Mouse (Mus musculus): Measurements from ENCODE around the gene Gm1113.

Gm1113 gene

GRCm38 (mm10) chr9:35518169-35518568 lies at the start of gene Gm1113:
TSS of gene Gm1113 (minus strand) at chr9:35518269.
- no peak for DNase-seq (ENCODE audit: low read depth, low spot score)

- no peak for DNase-seq (ENCODE audit: low read depth, low spot score)
Measured at GRCm38 (mm10) chr9:35564536-35565240, 46.6 kb upstream of the Gm1113 start.

GRCm38 (mm10) chr9:35561583-35561982 lies 43.5 kb upstream of the Gm1113 start:
- DNase-seq (ENCODE audit: low read depth, low spot score) = no peak

GRCm38 (mm10) chr9:35561076-35561475 lies 43.0 kb upstream of the Gm1113 start:
- DNase-seq (ENCODE audit: low read depth, low spot score) = no peak

DNA sequence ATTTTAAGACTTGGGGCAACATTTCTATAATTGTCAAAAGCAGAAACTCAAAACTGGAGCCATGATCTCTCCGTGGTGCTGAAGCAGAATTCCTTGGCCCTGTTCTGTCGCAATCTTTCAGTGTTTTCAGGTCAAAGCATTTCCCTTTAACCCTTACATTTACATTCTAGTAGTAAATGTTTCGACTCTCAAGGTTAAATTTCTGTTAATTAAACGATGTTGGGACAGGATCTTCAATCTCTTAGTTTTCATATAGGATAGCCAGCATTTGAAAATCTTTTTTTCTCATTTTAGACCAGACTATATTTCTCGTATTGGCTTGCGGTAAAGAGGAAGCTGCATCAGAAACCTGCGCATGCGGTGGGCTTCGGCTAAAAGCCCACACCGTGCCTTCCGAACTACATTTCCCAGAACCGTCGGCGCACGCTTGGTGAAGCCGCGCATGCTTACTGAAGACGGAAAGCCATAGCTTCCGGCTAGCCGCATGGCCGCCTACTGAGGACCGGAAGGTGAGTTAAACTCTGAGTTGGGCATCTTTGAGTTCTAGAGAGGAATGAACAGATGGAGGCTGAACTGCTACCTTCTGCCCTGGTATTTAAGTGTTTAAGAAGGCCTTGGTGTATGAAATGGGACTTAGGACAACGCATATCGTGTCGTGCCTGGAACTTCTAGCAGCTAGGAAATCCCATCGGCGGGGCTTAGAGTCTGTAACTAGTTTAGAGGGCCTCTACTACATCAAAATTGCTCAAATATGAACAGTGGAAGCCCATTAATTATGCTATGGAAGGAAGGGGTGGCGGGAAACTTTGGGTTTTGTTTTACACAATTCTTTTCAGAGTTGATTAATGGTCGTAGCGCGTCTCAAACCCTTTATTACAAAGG lies 41.2 kb upstream of the Gm1113 start:
- peak; percentile 93 for DNase-seq (ENCODE audit: low read depth, low spot score)

DNA sequence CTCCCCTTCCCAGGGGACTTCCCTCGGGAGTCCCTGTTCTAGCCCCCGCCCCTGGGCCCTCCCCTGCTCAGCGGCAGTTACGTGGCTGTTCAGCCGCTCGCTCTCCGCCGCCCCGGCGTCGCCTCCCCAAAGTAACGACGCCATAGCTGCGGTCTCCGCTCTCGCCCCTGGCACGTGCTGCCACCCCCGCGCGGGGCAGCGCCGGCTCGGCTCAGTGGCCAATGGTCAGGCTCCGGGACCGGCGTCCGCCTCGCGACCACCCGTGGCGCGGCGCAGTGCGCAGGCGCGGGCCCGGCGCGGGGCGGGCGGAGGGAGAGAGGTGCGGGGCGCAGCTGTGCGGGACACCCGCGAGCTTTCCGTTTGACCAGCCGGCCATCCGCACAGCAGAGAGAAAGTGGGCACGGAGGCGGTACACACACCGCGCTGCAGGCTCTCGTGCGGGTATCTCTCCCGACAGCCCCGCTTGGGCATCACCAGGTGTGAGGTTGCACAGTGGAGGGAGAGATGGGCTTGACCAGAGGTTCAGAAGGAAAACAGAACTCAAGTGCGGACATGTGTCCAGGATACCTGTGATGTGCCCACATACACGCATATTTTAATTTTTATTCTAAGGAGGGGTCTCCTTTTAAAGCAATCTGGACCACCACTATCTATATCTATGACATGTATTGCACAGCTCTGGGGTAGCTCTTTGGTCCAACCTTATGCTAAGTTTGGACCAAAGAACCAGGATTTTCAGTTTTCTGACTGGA lies 40.4 kb upstream of the Gm1113 start, which contains the start of the genes Ddx25 and Pus3:
Gene Ddx25 (minus strand): TSS at position 272 of the 752 bp plus-strand sequence.
Gene Pus3 (plus strand): TSS at position 339 of the 752 bp plus-strand sequence.
- DNase-seq (ENCODE audit: low read depth, low spot score) = peak; percentile 48

DNA sequence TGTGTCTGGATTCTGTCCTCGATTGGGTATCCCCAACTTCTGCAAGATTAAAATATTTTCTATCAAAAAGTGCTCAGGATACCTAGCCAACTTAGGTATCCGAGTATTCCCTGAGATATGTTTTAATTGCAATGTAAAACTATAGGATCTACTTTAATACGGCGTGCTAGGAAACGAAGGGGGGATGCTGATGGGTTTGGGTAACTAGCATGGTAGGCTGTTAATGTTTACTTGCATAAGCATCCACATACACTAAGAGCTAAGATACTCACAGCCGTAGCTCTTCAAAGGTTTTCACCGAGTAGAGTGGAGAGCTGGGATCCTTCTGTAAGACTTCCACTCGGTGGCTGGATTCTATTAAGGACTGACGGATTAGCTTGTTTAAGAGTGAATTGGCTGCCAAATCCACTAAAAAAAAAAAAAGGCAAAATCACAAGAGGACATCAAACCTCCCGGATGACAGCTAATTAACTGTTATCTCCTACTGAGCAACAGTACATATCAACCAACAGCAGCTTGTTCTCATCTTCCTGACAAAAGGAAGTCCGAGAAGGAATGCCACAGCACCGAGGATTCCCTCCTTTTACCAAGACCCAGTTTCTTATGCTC lies 38.5 kb upstream of the Gm1113 start:
- no peak for DNase-seq (ENCODE audit: low read depth, low spot score)

DNA sequence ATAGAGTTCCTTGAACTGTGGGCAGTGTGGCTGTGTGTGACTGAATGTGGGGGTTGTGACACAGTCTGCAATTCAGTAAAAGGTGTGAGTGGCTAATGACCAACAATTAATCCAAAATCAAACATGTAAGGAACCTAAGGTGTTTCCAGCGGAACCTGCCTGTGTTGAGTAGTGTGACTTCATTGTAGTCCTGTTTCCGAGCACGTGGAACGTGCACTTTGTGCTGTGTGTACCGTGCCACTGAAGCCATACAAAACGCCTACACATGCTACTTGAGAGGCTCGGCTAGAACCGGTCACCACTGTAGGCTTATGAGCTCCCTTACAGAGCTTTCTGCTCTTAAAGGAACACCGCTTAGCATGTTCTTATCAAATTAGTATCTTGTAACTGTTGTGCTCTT lies 30.4 kb upstream of the Gm1113 start:
- DNase-seq (ENCODE audit: low read depth, low spot score) = no peak

DNA sequence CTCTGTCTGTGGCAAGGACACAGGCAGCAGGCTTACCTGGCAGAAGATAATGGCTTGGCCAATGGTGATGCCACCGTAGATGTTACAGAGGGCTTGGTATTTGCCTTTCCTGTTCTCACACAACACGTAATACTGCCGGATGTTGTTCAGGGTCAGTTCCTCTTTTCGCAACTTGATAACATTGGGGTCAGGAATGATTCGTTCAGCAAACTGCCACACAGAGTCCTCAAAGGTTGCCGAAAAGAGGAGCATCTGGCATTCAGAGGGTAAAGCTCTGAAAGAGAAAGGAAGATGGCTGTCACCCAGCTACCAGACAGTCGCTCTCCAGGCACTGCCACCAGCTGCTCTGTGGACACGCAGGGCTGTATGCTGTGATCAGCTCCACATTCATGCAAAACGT lies 28.7 kb upstream of the Gm1113 start:
- no peak for DNase-seq (ENCODE audit: low read depth, low spot score)

DNA sequence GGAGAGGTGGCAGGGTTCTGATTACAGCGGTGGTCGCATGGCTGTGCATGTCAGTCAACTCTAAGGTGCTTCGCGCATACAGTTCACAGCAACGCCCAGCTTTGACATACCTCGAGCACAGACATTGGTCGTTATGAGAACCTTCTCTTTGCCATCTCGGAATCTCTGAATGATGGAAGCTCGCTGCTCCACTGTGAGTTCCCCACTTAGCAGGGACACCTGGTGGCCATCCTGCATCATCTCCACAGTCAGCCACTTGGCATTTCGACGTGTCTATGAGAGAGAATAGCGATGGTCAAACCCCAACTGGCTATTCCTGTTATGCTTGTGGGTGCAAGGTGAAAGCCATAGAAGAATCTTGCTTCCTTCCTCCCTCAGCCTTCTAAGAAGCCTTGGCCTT lies 27.6 kb upstream of the Gm1113 start:
- no peak for DNase-seq (ENCODE audit: low read depth, low spot score)

DNA sequence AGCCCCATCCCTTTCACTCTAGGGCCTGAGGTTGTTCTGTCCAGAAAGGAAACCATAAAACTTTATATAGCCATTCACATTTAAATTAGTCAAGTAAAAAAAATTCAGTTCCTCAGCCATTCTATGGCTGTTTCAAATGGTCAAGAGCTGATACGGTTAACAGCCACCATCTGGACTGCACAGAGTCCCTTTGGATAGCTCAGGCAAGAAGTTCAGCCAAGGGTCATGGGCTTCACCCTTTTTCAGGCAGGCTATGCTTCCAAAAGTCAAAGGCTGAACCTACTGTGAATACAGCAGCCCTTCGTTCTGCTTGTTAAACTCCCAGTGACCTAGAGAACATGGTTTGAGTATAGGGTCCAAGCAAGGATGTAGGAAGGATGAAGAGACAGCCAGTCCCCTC lies 26.6 kb upstream of the Gm1113 start:
- DNase-seq (ENCODE audit: low read depth, low spot score) = no peak

DNA sequence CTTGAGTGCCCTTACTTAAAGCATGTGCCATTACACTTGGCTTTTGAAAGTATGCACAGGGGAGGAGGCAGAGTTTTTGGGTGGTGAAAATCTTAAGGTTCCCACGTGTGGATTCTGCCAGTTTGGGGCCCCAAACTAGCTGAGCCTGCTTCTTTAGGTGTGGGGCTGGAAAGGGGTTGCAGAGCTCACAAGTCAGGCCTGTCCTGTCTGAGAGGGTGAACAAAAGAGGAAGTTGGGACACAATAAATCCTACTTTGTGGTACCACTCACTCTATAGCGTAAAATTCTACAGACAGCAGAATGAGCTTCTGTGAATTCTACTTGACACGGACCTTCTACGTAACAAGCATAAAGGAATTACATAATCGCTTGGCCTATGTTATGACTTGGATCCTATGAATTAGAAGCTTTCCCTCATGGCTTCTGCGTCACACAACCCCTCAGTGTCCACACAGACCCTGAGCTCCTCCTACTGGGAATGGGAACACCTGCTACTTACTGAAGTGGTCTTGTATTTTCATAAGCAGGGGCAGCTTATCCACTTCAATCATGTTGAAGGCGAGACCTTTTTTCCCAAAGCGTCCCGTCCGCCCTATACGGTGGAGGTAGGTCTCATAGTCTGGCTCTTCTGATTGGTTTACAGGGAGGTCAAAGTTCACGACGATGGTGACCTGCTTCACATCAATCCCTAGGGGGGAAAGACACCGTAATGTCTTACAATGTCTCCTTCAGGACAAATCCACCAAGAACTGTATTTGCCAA lies 25.2 kb upstream of the Gm1113 start:
- no peak for DNase-seq (ENCODE audit: low read depth, low spot score)

- no peak for DNase-seq (ENCODE audit: low read depth, low spot score)
Measured at GRCm38 (mm10) chr9:35541941-35542340, 23.9 kb upstream of the Gm1113 start.

DNA sequence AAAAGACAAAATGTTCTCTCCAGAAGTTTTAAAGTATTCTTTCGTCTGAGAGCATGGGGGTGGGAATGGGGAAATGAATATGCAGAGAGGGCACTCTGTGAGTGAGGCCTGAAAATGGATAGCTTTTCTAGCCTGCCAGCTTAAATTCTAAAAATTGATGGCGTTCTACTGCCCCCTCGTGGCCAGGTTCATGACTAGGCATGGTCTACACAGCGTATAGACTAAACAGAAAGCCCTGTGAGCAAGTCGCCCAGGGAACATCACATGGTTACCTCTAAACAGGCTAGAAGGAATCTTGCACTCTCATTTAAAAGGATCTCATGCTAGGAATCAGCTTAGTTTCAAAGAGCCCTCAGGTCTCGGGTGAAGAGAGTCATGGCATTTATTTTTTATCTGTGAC lies 23.4 kb upstream of the Gm1113 start:
- peak; percentile 72 for DNase-seq (ENCODE audit: low read depth, low spot score)

DNA sequence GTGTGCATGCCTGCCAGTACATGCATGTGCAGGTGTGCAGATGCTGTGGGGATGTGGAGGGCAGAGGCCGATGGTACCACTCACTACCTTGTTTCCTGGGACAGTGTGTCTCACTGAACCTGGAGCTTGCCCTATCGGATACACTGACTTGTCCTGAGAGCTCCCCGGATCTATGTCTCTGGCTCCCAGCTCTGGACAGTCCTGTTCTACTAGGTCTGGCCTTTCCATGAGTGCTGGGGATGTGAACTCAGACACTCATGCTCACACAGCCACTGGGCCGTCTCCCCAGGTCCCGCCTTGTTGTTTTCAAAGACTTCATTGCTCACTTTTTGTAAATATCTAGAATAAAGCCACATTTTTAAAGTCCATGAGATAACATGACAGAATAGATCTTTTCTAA lies 23.0 kb upstream of the Gm1113 start:
- no peak for DNase-seq (ENCODE audit: low read depth, low spot score)

DNA sequence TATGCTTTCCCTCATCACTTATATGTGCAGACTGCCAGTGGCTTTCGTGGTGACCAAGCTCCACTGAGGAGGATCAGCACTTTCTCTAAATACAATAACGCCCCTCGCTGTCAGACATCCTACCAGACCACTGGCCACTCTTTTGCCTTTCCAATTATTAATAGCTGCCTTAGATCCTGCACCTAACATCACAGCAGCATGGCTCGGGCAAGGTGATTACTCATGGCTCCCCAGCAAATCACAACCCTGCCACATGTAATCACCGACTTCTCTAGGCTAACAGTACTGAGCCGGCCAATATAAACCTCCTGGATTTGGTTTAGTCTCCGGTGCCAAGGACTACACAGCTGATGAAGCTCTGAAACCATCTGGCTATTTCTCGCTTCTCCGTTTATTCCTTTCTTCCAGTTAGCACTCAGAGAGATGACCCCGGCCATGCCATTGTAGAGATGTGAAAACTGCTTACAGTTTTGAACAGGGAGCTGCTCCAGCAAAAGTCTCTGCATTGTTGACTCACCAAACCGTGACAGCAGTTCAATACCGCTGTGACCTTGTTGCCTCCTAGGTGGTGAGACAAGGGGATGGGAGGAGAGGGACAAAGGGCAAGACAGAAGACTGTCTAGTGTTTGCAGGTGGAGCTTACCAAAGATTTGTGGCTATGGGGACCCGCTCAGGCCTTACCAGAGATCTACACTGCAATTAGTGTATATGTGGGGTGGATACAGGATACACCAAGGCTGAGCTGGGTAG lies 21.1 kb upstream of the Gm1113 start:
- DNase-seq (ENCODE audit: low read depth, low spot score) = no peak

DNA sequence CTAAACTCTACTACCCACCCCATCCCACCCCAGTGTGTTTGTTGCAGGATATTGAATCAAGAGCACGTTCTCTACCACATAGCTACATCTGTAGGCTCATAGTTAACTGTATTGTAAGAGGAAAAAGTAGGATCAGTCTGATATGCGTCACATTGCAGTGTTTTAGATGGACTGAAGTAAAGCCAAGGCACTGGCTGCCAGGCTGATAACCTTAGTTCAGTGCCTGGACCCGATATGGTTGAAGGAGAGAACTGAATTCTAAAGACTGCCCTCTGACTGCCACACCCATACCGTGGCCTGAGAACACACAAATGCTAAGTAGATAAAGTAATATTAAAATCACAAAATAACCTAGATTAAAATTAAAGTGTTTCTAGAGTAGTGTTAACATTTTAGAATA lies 17.8 kb upstream of the Gm1113 start:
- DNase-seq (ENCODE audit: low read depth, low spot score) = no peak

DNA sequence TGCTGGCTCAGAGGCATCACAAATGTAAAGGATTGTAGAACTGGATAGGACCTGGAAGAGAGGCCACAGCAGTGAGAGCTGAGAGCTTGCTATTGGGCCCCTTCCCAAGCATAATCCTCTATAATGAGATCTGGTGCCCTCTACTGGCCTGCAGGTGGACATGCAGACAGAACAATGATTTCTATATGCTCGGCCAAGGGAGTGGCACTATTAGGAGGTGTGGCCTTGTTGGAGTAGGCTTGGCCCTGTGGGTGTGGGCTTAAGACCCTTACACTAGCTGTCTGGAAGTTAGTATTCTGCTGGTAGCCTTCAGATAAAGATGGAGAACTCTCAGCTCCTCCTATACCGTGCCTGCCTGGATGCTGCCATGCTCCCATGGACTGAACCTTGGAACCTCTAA lies 17.0 kb upstream of the Gm1113 start:
- peak; percentile 84 for DNase-seq (ENCODE audit: low read depth, low spot score)

GRCm38 (mm10) chr9:35533266-35533665 lies 15.2 kb upstream of the Gm1113 start:
- DNase-seq (ENCODE audit: low read depth, low spot score) = no peak

DNA sequence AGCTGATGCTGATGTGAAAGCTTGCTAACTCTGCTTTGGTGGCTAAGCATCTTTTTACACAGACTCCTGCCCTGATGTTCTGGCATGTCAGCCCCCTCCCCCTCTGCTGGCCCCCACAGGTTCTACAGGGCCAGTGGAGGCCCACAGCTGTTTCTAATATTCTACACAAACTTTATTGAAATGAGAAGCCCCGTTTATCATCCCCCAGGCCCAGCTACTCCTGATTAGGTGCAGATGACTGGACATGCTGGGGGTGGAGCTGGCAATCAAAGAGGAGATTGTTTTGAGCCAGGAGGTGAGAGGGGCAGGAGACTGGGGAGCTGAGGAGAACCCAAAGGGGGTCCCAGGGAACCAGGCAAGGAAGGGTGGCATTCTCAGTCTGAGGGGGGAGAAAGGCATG lies 11.7 kb upstream of the Gm1113 start:
- DNase-seq (ENCODE audit: low read depth, low spot score) = no peak

Measured in R1 (cell line).